Mouse (Mus musculus): Measurements from ENCODE around the gene Il4ra. TPM values are rescaled to one million over a fixed set of nuclear protein-coding genes. Genes with fewer than 3 reads are reported as not detected.

Il4ra gene
- 2.9 and 4.1 TPM in 2 replicates for polyA plus RNA-seq (2014; fragmentation: Nextera tagmentation; extraction: Ambion mirVana)

- Histone ChIP-seq H3K9ac (ENCODE audit: low read length) (peak within 1 kb of the TSS; percentile 63), H3K4me1 (replicated peaks; ENCODE audit: control insufficient read depth, insufficient read depth, low read length) (peaks cover 2% of the 10 kb centered on the region; the same call in 1 of the 2 replicates), H3K27me3 (ENCODE audit: control insufficient read depth, insufficient read depth, low read length) (peaks cover 10% of the 10 kb centered on the region; the same call in 1 of the 2 replicates), H3K9me3 (ENCODE audit: control insufficient read depth, low read length) (no peaks in the 10 kb centered on the region), H3K27ac (ENCODE audit: low read depth, low read length) (no peak within 1 kb of the TSS), H3K4me2 (ENCODE audit: low read depth, low read length, severe bottlenecking) (peak within 1 kb of the TSS; percentile 96), H3K36me3 (ENCODE audit: control insufficient read depth, insufficient read depth, low read length) (no peaks in the 10 kb centered on the region), H3K4me3 (ENCODE audit: low read depth, low read length) (peak within 1 kb of the TSS; percentile 54)
- 2% methylated on average over 52 of the region's 52 CpGs for WGBS
- peak; percentile 91 for DNase-seq (ENCODE audit: low spot score)
- peak; percentile 93 for ATAC-seq (replicated peaks; ENCODE audit: low FRiP score)
Measured at GRCm38 (mm10) chr7:125551766-125552709, at the start of gene Il4ra. Gene Il4ra (plus strand): TSS chr7:125552120.

GRCm38 (mm10) chr7:125503374-125504092 lies 48.4 kb upstream of the Il4ra start:
- Histone ChIP-seq H3K9me3 (ENCODE audit: control insufficient read depth, low read length) (no peaks in the 10 kb centered on the region), H3K27me3 (ENCODE audit: control insufficient read depth, insufficient read depth, low read length) (no peaks in the 10 kb centered on the region), H3K36me3 (ENCODE audit: control insufficient read depth, insufficient read depth, low read length) (no peaks in the 10 kb centered on the region), H3K4me2 (ENCODE audit: low read depth, low read length, severe bottlenecking) (no peak overlapping the region), H3K9ac (ENCODE audit: low read length) (no peak overlapping the region), H3K4me1 (replicated peaks; ENCODE audit: control insufficient read depth, insufficient read depth, low read length) (no peaks in the 10 kb centered on the region), H3K27ac (ENCODE audit: low read depth, low read length) (no peak overlapping the region), H3K4me3 (ENCODE audit: low read depth, low read length) (no peak overlapping the region)
- ATAC-seq (replicated peaks; ENCODE audit: low FRiP score) (no peak), DNase-seq (ENCODE audit: low spot score) (no peak)
- 82% methylated on average over 5 of the region's 5 CpGs for WGBS

DNA sequence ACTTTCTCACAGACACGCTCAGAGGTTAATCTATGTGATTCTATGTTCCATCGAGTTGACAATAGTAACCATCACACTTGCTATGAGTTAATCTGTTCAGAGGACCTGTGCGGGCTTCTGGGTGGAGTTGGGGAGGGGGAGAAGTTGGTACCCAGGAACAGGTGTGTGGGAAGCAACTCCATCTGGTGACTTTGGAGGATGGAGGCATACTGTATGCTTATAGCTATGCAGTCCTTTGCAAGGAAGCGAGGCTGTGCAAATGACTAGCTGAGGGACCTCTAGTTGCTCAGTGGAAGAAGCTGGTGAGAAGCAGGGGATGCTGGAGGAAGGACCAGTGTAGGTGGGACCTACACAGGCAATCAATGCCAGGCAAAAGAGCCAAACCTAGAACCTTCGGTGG lies 47.3 kb upstream of the Il4ra start:
- H3K36me3 ChIP-seq (ENCODE audit: control insufficient read depth, insufficient read depth, low read length), result no peaks in the 10 kb centered on the region
- 92% methylated on average over 5 of the region's 5 CpGs for WGBS
- H3K4me1 ChIP-seq (replicated peaks; ENCODE audit: control insufficient read depth, insufficient read depth, low read length), result no peaks in the 10 kb centered on the region
- ATAC-seq (replicated peaks; ENCODE audit: low FRiP score) (no peak), DNase-seq (ENCODE audit: low spot score) (no peak)
- H3K4me2 ChIP-seq (ENCODE audit: low read depth, low read length, severe bottlenecking), result no peak overlapping the region
- no peak overlapping the region for H3K4me3 ChIP-seq (ENCODE audit: low read depth, low read length)
- H3K27ac ChIP-seq (ENCODE audit: low read depth, low read length), result no peak overlapping the region
- no peaks in the 10 kb centered on the region for H3K9me3 ChIP-seq (ENCODE audit: control insufficient read depth, low read length)
- H3K27me3 ChIP-seq (ENCODE audit: control insufficient read depth, insufficient read depth, low read length), result no peaks in the 10 kb centered on the region
- no peak overlapping the region for H3K9ac ChIP-seq (ENCODE audit: low read length)

DNA sequence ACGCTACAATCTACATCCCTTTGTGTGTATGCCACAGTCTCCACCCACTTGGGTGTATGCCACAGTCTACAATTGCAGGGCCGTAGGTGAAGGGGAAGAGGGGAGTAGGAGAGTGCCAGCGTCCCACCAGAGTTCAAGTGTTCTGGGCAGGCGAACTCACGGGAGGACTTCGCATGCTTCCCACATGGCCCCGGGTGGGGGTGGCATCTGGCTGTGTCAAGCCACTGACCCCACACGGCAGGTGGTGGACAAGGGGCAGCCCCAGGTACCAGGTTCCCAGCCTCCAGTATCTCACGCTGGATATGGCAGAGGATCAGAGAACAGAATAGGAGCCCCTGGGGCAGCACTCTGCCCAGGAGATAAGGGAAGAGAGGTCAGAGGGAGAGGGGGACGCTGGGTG lies 46.4 kb upstream of the Il4ra start:
- no peak overlapping the region for H3K4me3 ChIP-seq (ENCODE audit: low read depth, low read length)
- no peaks in the 10 kb centered on the region for H3K9me3 ChIP-seq (ENCODE audit: control insufficient read depth, low read length)
- H3K9ac ChIP-seq (ENCODE audit: low read length), result no peak overlapping the region
- H3K27me3 ChIP-seq (ENCODE audit: control insufficient read depth, insufficient read depth, low read length), result no peaks in the 10 kb centered on the region
- ATAC-seq (replicated peaks; ENCODE audit: low FRiP score) (no peak), DNase-seq (ENCODE audit: low spot score) (no peak)
- H3K36me3 ChIP-seq (ENCODE audit: control insufficient read depth, insufficient read depth, low read length), result no peaks in the 10 kb centered on the region
- no peaks in the 10 kb centered on the region for H3K4me1 ChIP-seq (replicated peaks; ENCODE audit: control insufficient read depth, insufficient read depth, low read length)
- 87% methylated on average over 10 of the region's 10 CpGs for WGBS
- no peak overlapping the region for H3K4me2 ChIP-seq (ENCODE audit: low read depth, low read length, severe bottlenecking)
- H3K27ac ChIP-seq (ENCODE audit: low read depth, low read length), result no peak overlapping the region

- 79% methylated on average over 2 of the region's 2 CpGs for WGBS
- DNase-seq (ENCODE audit: low spot score) (no peak), ATAC-seq (replicated peaks; ENCODE audit: low FRiP score) (no peak)
- H3K9me3 ChIP-seq (ENCODE audit: control insufficient read depth, low read length), result no peaks in the 10 kb centered on the region
- no peak overlapping the region for H3K4me2 ChIP-seq (ENCODE audit: low read depth, low read length, severe bottlenecking)
- H3K27me3 ChIP-seq (ENCODE audit: control insufficient read depth, insufficient read depth, low read length), result no peaks in the 10 kb centered on the region
- no peak overlapping the region for H3K9ac ChIP-seq (ENCODE audit: low read length)
- no peaks in the 10 kb centered on the region for H3K4me1 ChIP-seq (replicated peaks; ENCODE audit: control insufficient read depth, insufficient read depth, low read length)
- no peaks in the 10 kb centered on the region for H3K36me3 ChIP-seq (ENCODE audit: control insufficient read depth, insufficient read depth, low read length)
- H3K27ac ChIP-seq (ENCODE audit: low read depth, low read length), result no peak overlapping the region
- no peak overlapping the region for H3K4me3 ChIP-seq (ENCODE audit: low read depth, low read length)
Measured at GRCm38 (mm10) chr7:125507279-125507678, 44.6 kb upstream of the Il4ra start.

GRCm38 (mm10) chr7:125511432-125511831 lies 40.5 kb upstream of the Il4ra start:
- Histone ChIP-seq H3K4me1 (replicated peaks; ENCODE audit: control insufficient read depth, insufficient read depth, low read length) (no peaks in the 10 kb centered on the region), H3K4me3 (ENCODE audit: low read depth, low read length) (no peak overlapping the region), H3K4me2 (ENCODE audit: low read depth, low read length, severe bottlenecking) (no peak overlapping the region), H3K36me3 (ENCODE audit: control insufficient read depth, insufficient read depth, low read length) (no peaks in the 10 kb centered on the region), H3K9ac (ENCODE audit: low read length) (no peak overlapping the region), H3K27me3 (ENCODE audit: control insufficient read depth, insufficient read depth, low read length) (no peaks in the 10 kb centered on the region), H3K9me3 (ENCODE audit: control insufficient read depth, low read length) (no peaks in the 10 kb centered on the region), H3K27ac (ENCODE audit: low read depth, low read length) (no peak overlapping the region)
- no peak for DNase-seq (ENCODE audit: low spot score)
- no peak for ATAC-seq (replicated peaks; ENCODE audit: low FRiP score)
- 89% methylated on average over 5 of the region's 5 CpGs for WGBS

DNA sequence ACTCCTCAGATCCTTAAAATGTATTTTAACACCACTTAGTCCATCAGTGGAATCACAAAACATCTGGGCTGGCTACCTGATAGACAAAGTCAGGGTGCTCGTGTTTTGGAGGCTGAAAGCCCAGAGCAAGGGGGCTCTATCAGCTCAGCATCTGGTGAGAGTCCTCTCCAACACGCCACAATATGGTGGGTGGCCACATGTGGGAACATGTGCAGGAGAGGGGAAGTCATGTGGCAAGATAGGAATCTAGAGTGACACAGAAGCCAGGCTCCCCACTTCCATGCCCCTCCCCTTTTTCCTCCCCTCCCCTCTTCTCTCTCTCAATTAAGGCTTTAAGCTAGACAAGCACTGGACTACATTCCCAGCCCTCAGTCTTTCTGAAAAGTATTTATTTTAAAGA lies 40.1 kb upstream of the Il4ra start:
- H3K27me3 ChIP-seq (ENCODE audit: control insufficient read depth, insufficient read depth, low read length), result no peaks in the 10 kb centered on the region
- H3K36me3 ChIP-seq (ENCODE audit: control insufficient read depth, insufficient read depth, low read length), result no peaks in the 10 kb centered on the region
- H3K4me3 ChIP-seq (ENCODE audit: low read depth, low read length), result no peak overlapping the region
- no peak for DNase-seq (ENCODE audit: low spot score)
- no peak overlapping the region for H3K27ac ChIP-seq (ENCODE audit: low read depth, low read length)
- ATAC-seq (replicated peaks; ENCODE audit: low FRiP score), result no peak
- H3K4me1 ChIP-seq (replicated peaks; ENCODE audit: control insufficient read depth, insufficient read depth, low read length), result no peaks in the 10 kb centered on the region
- 76% methylated on average over 2 of the region's 2 CpGs for WGBS
- no peak overlapping the region for H3K4me2 ChIP-seq (ENCODE audit: low read depth, low read length, severe bottlenecking)
- no peak overlapping the region for H3K9ac ChIP-seq (ENCODE audit: low read length)
- no peaks in the 10 kb centered on the region for H3K9me3 ChIP-seq (ENCODE audit: control insufficient read depth, low read length)

- H3K9me3 ChIP-seq (ENCODE audit: control insufficient read depth, low read length), result no peaks in the 10 kb centered on the region
- H3K36me3 ChIP-seq (ENCODE audit: control insufficient read depth, insufficient read depth, low read length), result no peaks in the 10 kb centered on the region
- H3K27me3 ChIP-seq (ENCODE audit: control insufficient read depth, insufficient read depth, low read length), result no peaks in the 10 kb centered on the region
- H3K27ac ChIP-seq (ENCODE audit: low read depth, low read length), result no peak overlapping the region
- H3K9ac ChIP-seq (ENCODE audit: low read length), result no peak overlapping the region
- no peak overlapping the region for H3K4me2 ChIP-seq (ENCODE audit: low read depth, low read length, severe bottlenecking)
- H3K4me1 ChIP-seq (replicated peaks; ENCODE audit: control insufficient read depth, insufficient read depth, low read length), result no peaks in the 10 kb centered on the region
- H3K4me3 ChIP-seq (ENCODE audit: low read depth, low read length), result no peak overlapping the region
- WGBS, result 71% methylated on average over 5 of the region's 5 CpGs
- ATAC-seq (replicated peaks; ENCODE audit: low FRiP score) (no peak), DNase-seq (ENCODE audit: low spot score) (no peak)
Measured at GRCm38 (mm10) chr7:125515081-125515853, 36.7 kb upstream of the Il4ra start.

All from forebrain, embryonic 11.5 days (tissue).